ENCODE assay signal across 8 mouse cellular contexts in the genomic region with DNA sequence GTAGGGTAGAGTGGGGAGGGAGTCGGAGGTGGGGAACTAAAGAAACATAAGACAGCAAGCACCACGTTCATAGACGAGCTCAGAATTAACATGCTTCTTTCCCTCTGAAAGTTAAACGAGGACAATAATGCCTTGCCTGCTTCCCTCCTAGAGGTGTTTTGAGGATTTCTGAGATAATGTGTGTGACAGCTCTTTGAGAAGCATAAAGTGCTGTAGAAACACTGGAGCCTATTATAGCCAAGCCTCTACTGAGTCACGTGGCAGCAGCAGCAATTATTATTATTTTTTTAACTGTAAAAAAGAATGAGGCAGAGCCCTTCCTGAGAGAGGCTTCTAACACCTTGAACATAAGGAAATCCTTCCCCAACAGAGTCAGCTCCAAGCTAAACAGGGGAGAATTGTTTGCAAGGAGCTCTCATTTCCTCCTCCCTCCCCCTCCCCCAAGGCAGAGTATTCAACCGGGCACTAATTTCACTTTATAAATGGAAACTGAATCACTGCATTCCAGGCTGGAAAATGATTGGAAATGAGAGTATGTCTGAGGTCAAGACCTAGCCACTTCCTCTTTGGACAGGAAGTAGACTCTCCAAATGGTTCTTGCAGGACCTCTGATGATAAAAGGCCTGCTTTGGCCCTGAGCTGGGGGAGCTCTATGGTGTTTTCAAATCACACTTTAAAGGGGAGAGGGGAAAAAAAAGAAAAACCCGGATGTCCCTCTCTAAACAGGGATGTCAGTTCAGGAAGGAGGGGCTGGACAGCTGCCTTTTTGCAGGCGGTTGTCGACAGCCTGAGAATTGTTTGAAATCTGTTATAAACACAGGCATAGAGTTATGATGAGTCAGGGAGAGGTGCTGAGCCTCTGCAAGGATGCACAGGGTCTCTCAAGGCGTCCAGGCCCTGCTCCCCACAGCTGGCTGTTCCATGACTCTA.
A peak's percentile ranks its signal among the peaks of the same experiment; 100 is the strongest.
DNase-seq lines count a peak whose midpoint lies in the region; ATAC-seq and TF ChIP-seq lines count a peak whose summit lies in the region.

No protein-coding gene starts in this region.

- no peak for DNase-seq in layer of hippocampus, adult 2 months (ENCODE audit: low spot score in 2 of 2)
- no peak for DNase-seq in layer of hippocampus, postnatal 10 days (ENCODE audit: low spot score in 2 of 2)
- DNase-seq in heart, adult 8-10 months (ENCODE audit: low spot score), result peak; percentile 86
- DNase-seq in kidney, postnatal 0 days (ENCODE audit: low spot score), result peak; percentile 85
- DNase-seq in lung, postnatal 4 days, result peak; percentile 66 to 83
- no peak for DNase-seq in right cerebral cortex, adult 18-20 months
- DNase-seq in thymus, postnatal 10 days (ENCODE audit: low spot score in 2 of 2), result no peak
- no peak for DNase-seq in frontal cortex, adult 2 months (ENCODE audit: extremely low spot score in 1 of 2, low spot score in 1 of 2)

- H3K9ac ChIP-seq in kidney, postnatal 0 days (ENCODE audit: low read depth, low read length), result no peak overlapping the region

- H3K4me2 ChIP-seq in kidney, postnatal 0 days (ENCODE audit: low read length), result no peak overlapping the region

- peak; percentile 66 for ATAC-seq in kidney, postnatal 0 days (replicated peaks; ENCODE audit: low FRiP score, low read depth)

- H3K27me3 ChIP-seq in kidney, postnatal 0 days (ENCODE audit: insufficient read depth, low read length), result no peaks in the 10 kb centered on the region

- H3K9me3 ChIP-seq in kidney, postnatal 0 days (replicated peaks; ENCODE audit: low read length), result no peaks in the 10 kb centered on the region

- 41% methylated on average over 10 of the region's 10 CpGs for WGBS in kidney, postnatal 0 days

- no peaks in the 10 kb centered on the region for H3K36me3 ChIP-seq in kidney, postnatal 0 days (ENCODE audit: insufficient read depth, low read length)

- H3K27ac ChIP-seq in layer of hippocampus, adult 2 months, result peak overlapping the region; percentile 39; the same call in 1 of the 2 replicates
- H3K27ac ChIP-seq in kidney, postnatal 0 days, result peak overlapping the region; percentile 42; the same call in 1 of the 2 replicates

- H3K4me1 ChIP-seq in kidney, postnatal 0 days (replicated peaks; ENCODE audit: insufficient read depth, low read length), result no peaks in the 10 kb centered on the region; the same call in 1 of the 2 replicates

- H3K4me3 ChIP-seq in layer of hippocampus, adult 2 months, result no peak overlapping the region
- H3K4me3 ChIP-seq in kidney, postnatal 0 days (replicated peaks; ENCODE audit: low read depth, low read length), result no peak overlapping the region

- no peak for TF ChIP-seq CTCF in layer of hippocampus, adult 2 months (conservative IDR thresholded peaks at IDR 0.05)
- no peak for TF ChIP-seq CTCF in kidney, postnatal 0 days (IDR thresholded peaks at IDR 0.05; ENCODE audit: low read depth)

Comparison
In these comparisons a context has a peak if more than half of its experiments do, and no peak if none do; other contexts are left out.
1. DNase-seq: peak in heart, adult 8-10 months (single experiment), kidney, postnatal 0 days (single experiment) and lung, postnatal 4 days (2 of 2); none in layer of hippocampus, adult 2 months (0 of 2), layer of hippocampus, postnatal 10 days (0 of 2), right cerebral cortex, adult 18-20 months (single experiment), thymus, postnatal 10 days (0 of 2) and frontal cortex, adult 2 months (0 of 2).